Mouse (Mus musculus) neutrophil, adult 83 days (primary cell): ENCODE data around the gene AI837181. TPM values are rescaled to one million over a fixed set of nuclear protein-coding genes. Genes with fewer than 3 reads are reported as not detected.

Experiments
- total RNA-seq, 2 experiments: library from RNA; stranded (reverse); gene quantifications; one replicate each; pipeline ENCODE4 v1.2.4; 2023

AI837181 gene
- 10 to 100 TPM; 36.4 to 36.5 TPM for total RNA-seq

GRCm38 (mm10) chr19:5424782-5425741 is at the start of gene AI837181, which contains the start of gene Drap1:
Gene AI837181, plus strand, starts transcription at chr19:5425144.
Gene Drap1, minus strand, starts transcription at chr19:5424979.

GRCm38 (mm10) chr19:5388588-5389242 is 36.2 kb upstream of the AI837181 start, which contains the start of gene Sart1:
Gene Sart1, minus strand, starts transcription at chr19:5388703.

GRCm38 (mm10) chr19:5402293-5402692 is 22.7 kb upstream of the AI837181 start, which contains the start of gene Tsga10ip:
Gene Tsga10ip, minus strand, starts transcription at chr19:5402526.

GRCm38 (mm10) chr19:5447515-5448353 is 22.8 kb downstream of the AI837181 start, which contains the start of gene Fosl1:
Gene Fosl1, plus strand, starts transcription at chr19:5447547.

GRCm38 (mm10) chr19:5457746-5458442 is 33.0 kb downstream of the AI837181 start, which contains the start of gene Ccdc85b:
Gene Ccdc85b, minus strand, starts transcription at chr19:5457894.

GRCm38 (mm10) chr19:5460465-5460911 is 35.5 kb downstream of the AI837181 start, which contains the start of gene Fibp:
Gene Fibp, plus strand, starts transcription at chr19:5460615.

GRCm38 (mm10) chr19:5468374-5468773 is 43.4 kb downstream of the AI837181 start, which contains the start of gene Ctsw:
Gene Ctsw, minus strand, starts transcription at chr19:5468507.

GRCm38 (mm10) chr19:5473720-5474119 is 48.8 kb downstream of the AI837181 start, which contains the start of gene Efemp2:
Gene Efemp2, plus strand, starts transcription at chr19:5473954.

Other genes starting within 250 kb of the AI837181 start
- gene Pacs1, start 152.0 kb upstream of the AI837181 start, total RNA-seq: 100 to 1,000 TPM in 1 of 2 experiments, 10 to 100 TPM in 1; 91.2 to 101 TPM
- gene Sf3b2, start 129.7 kb upstream of the AI837181 start, total RNA-seq: 100 to 1,000 TPM; 203 to 204 TPM
- gene Gal3st3, start 126.8 kb upstream of the AI837181 start, total RNA-seq: not detected
- gene Catsper1, start 89.4 kb upstream of the AI837181 start, total RNA-seq: not detected
- not detected for gene Cst6, start 75.6 kb upstream of the AI837181 start, total RNA-seq
- 10 to 100 TPM; 20.3 to 20.6 TPM for gene Eif1ad, start 58.4 kb upstream of the AI837181 start, total RNA-seq
- 10 to 100 TPM; 77.5 to 94.0 TPM for gene Banf1, start 58.0 kb upstream of the AI837181 start, total RNA-seq
- 10 to 100 TPM; 89.1 to 96.6 TPM for gene Sart1, start 36.4 kb upstream of the AI837181 start, total RNA-seq
- not detected for gene Tsga10ip, start 22.6 kb upstream of the AI837181 start, total RNA-seq
- 100 to 1,000 TPM; 104 to 121 TPM for gene Drap1, start 165 bp upstream of the AI837181 start, total RNA-seq
- gene Fosl1, start 22.4 kb downstream of the AI837181 start, total RNA-seq: 10 to 100 TPM; 37.1 to 40.2 TPM
- gene Ccdc85b, start 32.8 kb downstream of the AI837181 start, total RNA-seq: 1 to 10 TPM; 1.6 TPM
- gene Fibp, start 35.5 kb downstream of the AI837181 start, total RNA-seq: 10 to 100 TPM; 47.8 to 53.1 TPM
- gene Ctsw, start 43.4 kb downstream of the AI837181 start, total RNA-seq: not detected
- gene Efemp2, start 48.8 kb downstream of the AI837181 start, total RNA-seq: 1 to 10 TPM in 1 of 2 experiments, under 1 TPM in 1; 0.53 to 1.8 TPM
- 10 to 100 TPM; 17.1 to 18.7 TPM for gene Mus81, start 63.3 kb downstream of the AI837181 start, total RNA-seq
- 1,000 to 10,000 TPM; 1,642 to 1,678 TPM for gene Cfl1, start 65.3 kb downstream of the AI837181 start, total RNA-seq
- gene 1700020D05Rik, start 78.6 kb downstream of the AI837181 start, total RNA-seq: 1 to 10 TPM; 1.2 to 1.4 TPM
- gene Snx32, start 85.4 kb downstream of the AI837181 start, total RNA-seq: 1 to 10 TPM; 6.2 to 6.6 TPM
- under 1 TPM in 1 of 2 experiments, not detected in 1; 0.18 TPM for gene Ovol1, start 135.5 kb downstream of the AI837181 start, total RNA-seq
- 10 to 100 TPM; 72.1 to 79.9 TPM for gene Ap5b1, start 142.9 kb downstream of the AI837181 start, total RNA-seq
- 100 to 1,000 TPM; 164 to 169 TPM for gene Rnaseh2c, start 176.7 kb downstream of the AI837181 start, total RNA-seq
- gene Kat5, start 185.1 kb downstream of the AI837181 start, total RNA-seq: 10 to 100 TPM; 63.2 to 72.7 TPM
- gene Rela, start 212.3 kb downstream of the AI837181 start, total RNA-seq: 10 to 100 TPM; 72.2 to 81.3 TPM
- 100 to 1,000 TPM; 201 to 208 TPM for gene Sipa1, start 238.6 kb downstream of the AI837181 start, total RNA-seq